Mouse (Mus musculus) neural tube, embryonic 12.5 days (tissue): ENCODE results near the gene Pparg. TPM values are rescaled to one million over a fixed set of nuclear protein-coding genes. Genes with fewer than 3 reads are reported as not detected.

Experiments used
- ATAC-seq: fragments of 200-750 bp; cut with Nextera tagmentation; 2 replicates; pipeline ENCODE4 v1.8.0; 2017; ENCODE audit warnings: low read depth, mild to moderate bottlenecking, moderate TSS enrichment, moderate library complexity; ENCODE audit not compliant: low FRiP score
- H3K27ac ChIP-seq: fragments of 300-500 bp; sonication (generic); 2 replicates; pipeline ENCODE4 v1.5.1; 2016
- H3K27me3 ChIP-seq: fragments of 300-500 bp; sonication (generic); replicated peaks from 2 replicates; pipeline ENCODE4 v1.6.1; 2016; ENCODE audit warnings: mild to moderate bottlenecking
- H3K36me3 ChIP-seq: fragments of 300-500 bp; sonication (generic); 2 replicates; pipeline ENCODE4 v1.6.1; 2016; ENCODE audit warnings: mild to moderate bottlenecking
- H3K4me1 ChIP-seq: fragments of 300-500 bp; sonication (generic); 2 replicates; pipeline ENCODE4 v1.6.1; 2016
- H3K4me2 ChIP-seq: fragments of 300-500 bp; sonication (generic); replicated peaks from 2 replicates; pipeline ENCODE4 v1.6.1; 2016; ENCODE audit warnings: mild to moderate bottlenecking
- H3K4me3 ChIP-seq: fragments of 300-500 bp; sonication (generic); 2 replicates; pipeline ENCODE4 v1.5.1; 2016
- H3K9ac ChIP-seq: fragments of 300-500 bp; sonication (generic); 2 replicates; pipeline ENCODE4 v1.6.1; 2016; ENCODE audit warnings: mild to moderate bottlenecking
- H3K9me3 ChIP-seq: fragments of 300-500 bp; sonication (generic); 2 replicates; pipeline ENCODE4 v1.6.1; 2016; ENCODE audit warnings: mild to moderate bottlenecking
- WGBS: fragments of 180-500 bp; shearing (Covaris S2); methylation state at CpG from one replicate; pipeline ENCODE4 v1.1.7; 2016; 5-methylcytosine and 5-hydroxymethylcytosine counted together
- polyA plus RNA-seq: library from polyadenylated mRNA; unstranded; fragments of >200 nt; fragmentation: Nextera tagmentation; extraction: Ambion mirVana; gene quantifications from 2 replicates; pipeline ENCODE4 v1.2.1, GENCODE M21; 2016

Gene Pparg
- 0.33 and 0.80 TPM in 2 replicates for polyA plus RNA-seq

DNA sequence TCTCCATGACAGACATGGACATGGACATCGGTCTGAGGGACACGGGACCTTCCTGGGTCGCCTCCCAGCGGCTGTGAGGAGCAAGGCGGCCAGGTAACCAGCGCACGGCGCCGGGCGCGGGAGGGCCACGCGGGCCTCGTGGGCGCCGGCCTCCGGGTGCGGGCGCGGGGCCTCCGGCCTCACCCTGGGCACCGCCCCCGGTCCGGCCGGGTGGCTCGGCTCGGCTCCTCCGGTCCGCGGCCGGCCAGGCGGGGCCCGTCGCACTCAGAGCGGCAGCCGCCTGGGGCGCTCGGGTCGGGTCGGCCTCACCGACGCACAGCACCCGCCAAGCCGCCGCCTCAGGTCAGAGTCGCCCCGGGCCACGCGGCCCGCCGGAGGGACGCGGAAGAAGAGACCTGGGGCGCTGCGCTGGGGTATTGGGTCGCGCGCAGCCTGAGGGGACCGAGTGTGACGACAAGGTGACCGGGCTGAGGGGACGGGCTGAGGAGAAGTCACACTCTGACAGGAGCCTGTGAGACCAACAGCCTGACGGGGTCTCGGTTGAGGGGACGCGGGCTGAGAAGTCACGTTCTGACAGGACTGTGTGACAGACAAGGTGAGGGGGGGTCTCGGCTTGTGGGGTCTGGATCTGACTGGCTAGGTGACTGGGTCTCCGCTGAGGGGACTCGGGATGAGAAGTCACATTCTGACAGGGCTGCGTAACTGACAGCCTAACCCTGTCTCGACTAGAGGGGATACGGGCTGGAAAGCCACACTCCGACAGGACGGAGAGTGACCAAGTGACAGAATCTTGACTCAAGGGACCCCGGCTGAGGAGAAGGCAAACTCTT lies at the start of gene Pparg:
Gene Pparg, plus strand, starts transcription at position 176 of the 830 bp plus-strand sequence.
- Histone ChIP-seq H3K9ac (peak within 1 kb of the TSS; percentile 56), H3K4me3 (peak within 1 kb of the TSS; percentile 60), H3K27me3 (peaks cover 28% of the 10 kb centered on the region), H3K27ac (no peak within 1 kb of the TSS), H3K4me1 (peaks cover 7% of the 10 kb centered on the region), H3K9me3 (0 out of 2 replicates have a peak, but pooled peaks cover 3% of the 10 kb centered on the region), H3K4me2 (peak within 1 kb of the TSS; percentile 99), H3K36me3 (no peaks in the 10 kb centered on the region)
- ATAC-seq: peak; percentile 77
- under 1% methylated on average over 76 of the region's 76 CpGs for WGBS

DNA sequence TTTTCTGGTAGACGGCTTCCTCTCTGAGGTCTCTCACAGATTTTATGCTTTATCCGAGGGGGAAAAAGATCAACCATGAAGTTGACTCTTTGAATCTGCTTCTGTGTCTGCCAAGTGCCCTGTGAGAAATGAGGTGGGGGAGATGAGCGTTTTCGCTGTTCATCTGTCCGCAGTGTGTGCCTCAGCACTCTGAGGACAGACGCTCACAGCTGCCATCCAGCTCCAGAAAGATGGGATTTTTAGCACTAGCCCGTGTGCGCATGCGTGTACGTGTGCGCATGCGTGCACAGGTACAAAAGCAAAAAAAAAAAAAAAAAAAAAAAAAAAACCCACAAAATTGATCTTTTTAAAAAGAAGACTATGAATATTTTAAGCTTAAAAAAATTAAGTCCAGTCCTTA lies 48.0 kb upstream of the Pparg start:
- 70% methylated on average over 12 of the region's 12 CpGs for WGBS
- H3K27ac ChIP-seq: no peak overlapping the region
- H3K36me3 ChIP-seq: no peaks in the 10 kb centered on the region
- no peak for ATAC-seq
- no peak overlapping the region for H3K9ac ChIP-seq
- H3K4me3 ChIP-seq: no peak overlapping the region
- no peaks in the 10 kb centered on the region for H3K4me1 ChIP-seq
- H3K27me3 ChIP-seq: no peaks in the 10 kb centered on the region
- H3K4me2 ChIP-seq: no peak overlapping the region
- no peaks in the 10 kb centered on the region for H3K9me3 ChIP-seq

DNA sequence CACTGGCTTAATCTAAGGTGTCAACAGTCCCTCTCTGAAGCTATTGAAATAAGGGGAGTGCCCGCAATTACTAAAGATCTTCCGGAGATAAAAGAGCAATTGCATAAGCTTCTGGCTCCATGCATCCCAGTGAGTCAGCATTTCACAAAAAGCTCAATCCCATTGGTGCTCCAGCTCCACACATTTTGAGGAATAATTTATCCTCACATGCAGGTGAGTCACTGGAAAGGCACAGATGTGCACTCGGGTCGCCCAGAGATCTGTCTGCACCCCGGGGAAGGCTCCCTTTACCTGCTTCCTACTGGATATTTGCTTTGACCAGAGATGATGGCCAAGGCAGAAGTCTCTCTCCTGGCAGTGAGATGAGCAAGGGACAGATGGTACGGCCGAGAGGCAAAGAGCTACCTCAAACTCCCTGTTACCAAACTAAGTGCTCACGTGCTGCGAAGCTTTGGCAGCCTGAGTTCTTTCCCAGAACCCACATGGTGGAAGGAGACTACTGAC lies 47.5 kb upstream of the Pparg start:
- no peak for ATAC-seq
- no peaks in the 10 kb centered on the region for H3K4me1 ChIP-seq
- H3K27ac ChIP-seq: no peak overlapping the region
- no peak overlapping the region for H3K4me3 ChIP-seq
- H3K27me3 ChIP-seq: no peaks in the 10 kb centered on the region
- H3K4me2 ChIP-seq: no peak overlapping the region
- H3K9ac ChIP-seq: no peak overlapping the region
- WGBS: 75% methylated on average over 9 of the region's 9 CpGs
- no peaks in the 10 kb centered on the region for H3K36me3 ChIP-seq
- H3K9me3 ChIP-seq: no peaks in the 10 kb centered on the region

DNA sequence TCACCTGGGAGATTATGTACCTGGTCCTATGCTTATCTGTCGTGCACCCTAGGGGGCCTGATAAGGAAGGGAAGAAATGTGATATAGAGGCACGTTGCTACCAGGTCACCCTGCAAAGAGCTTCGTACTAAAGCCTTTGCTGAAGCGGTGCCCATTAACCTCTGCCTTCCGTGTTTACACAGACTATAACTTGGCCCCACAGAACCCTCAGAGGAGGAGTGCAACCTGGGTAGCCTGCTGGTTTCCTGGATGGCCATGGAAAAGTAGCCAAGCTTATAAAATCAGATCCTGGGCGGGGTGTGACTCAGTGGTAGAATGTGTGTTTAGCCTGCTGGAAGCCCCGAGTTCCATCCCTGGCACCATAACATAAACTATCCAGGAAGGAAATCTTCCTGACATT lies 46.8 kb upstream of the Pparg start:
- ATAC-seq: no peak
- 79% methylated on average over 7 of the region's 7 CpGs for WGBS
- no peaks in the 10 kb centered on the region for H3K4me1 ChIP-seq
- H3K36me3 ChIP-seq: no peaks in the 10 kb centered on the region
- no peak overlapping the region for H3K4me2 ChIP-seq
- no peaks in the 10 kb centered on the region for H3K27me3 ChIP-seq
- H3K27ac ChIP-seq: no peak overlapping the region
- H3K9ac ChIP-seq: no peak overlapping the region
- no peaks in the 10 kb centered on the region for H3K9me3 ChIP-seq
- H3K4me3 ChIP-seq: no peak overlapping the region

DNA sequence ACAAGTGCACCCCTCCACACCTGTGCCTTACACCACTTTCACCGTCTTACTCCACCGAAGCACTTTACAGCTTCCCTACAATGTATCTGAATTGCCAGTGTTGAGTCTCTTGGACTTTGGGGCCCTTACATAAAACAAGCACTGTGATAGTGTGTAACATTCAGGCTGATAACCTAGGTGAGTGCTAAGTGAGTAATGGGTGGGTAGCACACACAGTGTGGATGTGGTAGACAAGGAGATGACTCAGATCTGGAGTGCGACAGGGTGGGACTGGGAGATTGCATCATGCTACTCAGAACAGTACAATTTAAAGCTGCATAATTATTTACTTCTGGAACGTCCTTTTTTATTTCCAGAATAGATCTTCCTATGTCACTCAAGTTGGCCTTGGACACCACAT lies 45.0 kb upstream of the Pparg start:
- Histone ChIP-seq H3K27me3 (no peaks in the 10 kb centered on the region), H3K9me3 (no peaks in the 10 kb centered on the region), H3K27ac (no peak overlapping the region), H3K4me2 (no peak overlapping the region), H3K36me3 (no peaks in the 10 kb centered on the region), H3K4me1 (no peaks in the 10 kb centered on the region), H3K4me3 (no peak overlapping the region), H3K9ac (no peak overlapping the region)
- 84% methylated on average over 4 of the region's 4 CpGs for WGBS
- no peak for ATAC-seq

DNA sequence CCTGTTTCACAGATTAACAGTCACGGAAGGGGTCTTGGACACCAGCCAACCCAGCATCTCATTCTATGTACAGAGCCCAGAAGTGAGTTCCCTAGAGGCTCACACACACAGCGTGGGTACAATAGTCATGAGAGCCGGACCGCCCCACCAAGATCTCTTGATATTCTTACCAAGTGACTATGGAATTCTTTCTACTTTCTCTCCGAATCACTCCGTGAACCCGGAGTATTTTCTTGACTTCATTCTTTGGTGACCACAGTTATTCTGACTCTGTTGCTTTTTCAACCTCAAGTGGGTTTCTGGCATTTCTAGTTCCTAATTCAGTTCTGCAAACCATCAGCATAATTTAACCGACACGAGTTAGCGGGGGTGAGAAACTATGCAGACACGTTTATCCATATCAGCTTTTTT lies 43.9 kb upstream of the Pparg start:
- no peak overlapping the region for H3K9ac ChIP-seq
- H3K27me3 ChIP-seq: no peaks in the 10 kb centered on the region
- no peak for ATAC-seq
- H3K4me3 ChIP-seq: no peak overlapping the region
- H3K9me3 ChIP-seq: no peaks in the 10 kb centered on the region
- H3K36me3 ChIP-seq: no peaks in the 10 kb centered on the region
- WGBS: 85% methylated on average over 11 of the region's 11 CpGs
- H3K4me1 ChIP-seq: no peaks in the 10 kb centered on the region; the same call in 1 of the 2 replicates
- H3K27ac ChIP-seq: no peak overlapping the region
- H3K4me2 ChIP-seq: no peak overlapping the region

DNA sequence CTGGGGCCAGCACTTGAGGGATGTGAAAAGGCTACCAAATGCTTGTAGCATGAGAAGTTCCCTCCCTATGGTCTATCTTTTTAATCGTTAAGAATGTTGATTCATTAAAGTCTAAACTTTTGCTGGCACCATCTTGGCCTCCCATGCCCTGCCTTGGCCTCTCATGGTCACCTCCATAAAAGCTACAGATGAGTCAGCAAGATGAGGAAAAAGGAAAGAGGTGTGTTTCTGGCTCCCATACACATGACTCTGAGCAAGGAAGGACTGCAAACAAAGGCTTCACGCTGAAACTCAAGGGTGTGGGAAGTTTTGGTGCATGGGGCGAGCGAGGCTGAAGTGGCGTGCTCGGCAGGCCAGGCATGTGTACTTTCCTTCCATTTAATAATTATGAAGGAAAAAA lies 41.9 kb upstream of the Pparg start:
- WGBS: 90% methylated on average over 6 of the region's 6 CpGs
- H3K4me2 ChIP-seq: no peak overlapping the region
- no peaks in the 10 kb centered on the region for H3K36me3 ChIP-seq
- H3K9me3 ChIP-seq: no peaks in the 10 kb centered on the region
- no peak overlapping the region for H3K9ac ChIP-seq
- ATAC-seq: no peak
- H3K27ac ChIP-seq: no peak overlapping the region
- no peaks in the 10 kb centered on the region; the same call in 1 of the 2 replicates for H3K4me1 ChIP-seq
- H3K27me3 ChIP-seq: no peaks in the 10 kb centered on the region
- H3K4me3 ChIP-seq: no peak overlapping the region

DNA sequence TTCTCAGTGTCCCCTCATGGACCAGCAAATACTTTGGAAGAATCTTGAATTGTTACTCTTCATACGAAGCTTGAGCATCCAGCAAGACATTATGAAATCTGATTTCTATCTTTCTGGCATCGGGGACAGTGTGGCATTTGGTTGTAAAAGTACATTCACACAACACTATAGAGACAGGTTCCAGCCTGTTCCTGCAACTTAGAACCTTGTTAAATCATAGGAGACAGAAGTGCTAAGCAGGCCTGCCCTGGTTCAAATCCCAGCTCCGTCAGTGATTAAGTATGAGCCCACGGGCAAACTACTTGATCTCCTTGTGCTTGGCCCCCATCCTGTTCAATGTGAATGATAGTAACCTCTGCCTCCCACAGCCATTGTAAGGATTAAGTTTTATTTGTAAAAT lies 41.1 kb upstream of the Pparg start:
- no peaks in the 10 kb centered on the region for H3K27me3 ChIP-seq
- no peaks in the 10 kb centered on the region for H3K9me3 ChIP-seq
- ATAC-seq: no peak
- no peak overlapping the region for H3K4me3 ChIP-seq
- H3K9ac ChIP-seq: no peak overlapping the region
- no peaks in the 10 kb centered on the region for H3K36me3 ChIP-seq
- no peak overlapping the region for H3K27ac ChIP-seq
- H3K4me1 ChIP-seq: no peaks in the 10 kb centered on the region; the same call in 1 of the 2 replicates
- no peak overlapping the region for H3K4me2 ChIP-seq
- WGBS: 95% methylated on average over 4 of the region's 4 CpGs

DNA sequence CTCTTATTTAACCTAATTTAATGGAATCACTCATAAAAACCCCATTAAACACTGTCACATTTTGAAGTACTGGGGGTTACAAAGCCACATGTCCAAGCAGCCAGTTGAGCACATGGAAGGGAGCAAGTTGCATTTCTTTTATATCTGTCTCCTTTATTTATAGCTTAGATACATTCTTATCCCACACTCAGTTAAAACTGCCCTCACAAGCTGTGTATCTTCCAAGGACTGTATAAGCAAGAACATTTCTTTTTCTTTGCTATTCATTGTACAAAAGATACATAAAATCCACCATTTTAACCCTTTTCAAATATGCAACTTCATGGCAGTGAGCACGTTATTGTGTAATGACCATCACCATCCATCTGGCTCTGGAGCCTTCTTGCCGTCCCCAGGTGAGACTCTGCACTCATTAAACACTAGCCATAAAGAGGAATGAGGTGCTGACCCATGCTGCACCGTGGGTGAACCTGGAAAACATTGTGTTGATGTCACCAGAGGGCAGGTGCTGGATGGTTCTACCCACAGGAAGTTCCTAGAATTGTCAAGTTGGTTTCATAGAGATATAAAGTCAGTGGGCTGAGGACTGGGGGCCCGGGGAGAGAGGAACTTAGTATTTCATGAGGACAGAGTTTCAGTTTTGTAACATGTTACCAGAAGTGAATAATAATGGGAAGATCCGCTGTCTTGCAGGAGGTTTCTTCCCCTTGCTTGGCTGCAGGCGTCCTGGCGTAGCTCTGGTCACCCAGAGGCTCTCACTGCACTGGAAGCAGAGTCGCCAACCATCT lies 39.6 kb upstream of the Pparg start:
- no peak overlapping the region for H3K4me3 ChIP-seq
- ATAC-seq: no peak
- no peak overlapping the region for H3K4me2 ChIP-seq
- no peaks in the 10 kb centered on the region for H3K27me3 ChIP-seq
- no peaks in the 10 kb centered on the region; the same call in 1 of the 2 replicates for H3K4me1 ChIP-seq
- no peaks in the 10 kb centered on the region for H3K9me3 ChIP-seq
- H3K27ac ChIP-seq: no peak overlapping the region
- no peaks in the 10 kb centered on the region for H3K36me3 ChIP-seq
- 79% methylated on average over 8 of the region's 8 CpGs for WGBS
- H3K9ac ChIP-seq: no peak overlapping the region

DNA sequence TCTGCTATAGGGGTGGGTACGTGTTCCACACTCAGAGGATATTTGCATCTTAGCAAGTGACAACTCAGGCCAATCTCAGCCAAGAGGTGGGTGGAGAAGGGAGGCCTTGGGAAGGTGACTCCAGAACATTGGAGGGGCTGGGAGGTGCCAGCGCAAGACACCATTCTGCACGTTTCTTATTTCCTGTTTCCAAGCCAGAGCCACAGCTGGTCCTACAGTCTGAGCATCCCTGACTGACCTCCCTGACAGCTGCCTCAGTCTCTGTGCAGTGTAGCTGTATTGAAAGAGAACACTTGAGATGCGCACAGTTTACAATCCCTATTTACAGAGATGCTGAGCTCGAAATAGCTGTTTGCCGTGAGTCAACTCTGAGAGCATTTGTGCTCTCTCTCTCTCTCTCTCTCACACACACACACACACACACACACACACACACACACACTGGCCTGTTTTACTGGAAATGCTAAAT lies 38.8 kb upstream of the Pparg start:
- Histone ChIP-seq H3K27me3 (no peaks in the 10 kb centered on the region), H3K4me1 (no peaks in the 10 kb centered on the region; the same call in 1 of the 2 replicates), H3K4me2 (no peak overlapping the region), H3K4me3 (no peak overlapping the region), H3K36me3 (no peaks in the 10 kb centered on the region), H3K27ac (no peak overlapping the region), H3K9ac (no peak overlapping the region), H3K9me3 (no peaks in the 10 kb centered on the region)
- WGBS: 60% methylated on average over 6 of the region's 6 CpGs
- ATAC-seq: no peak

DNA sequence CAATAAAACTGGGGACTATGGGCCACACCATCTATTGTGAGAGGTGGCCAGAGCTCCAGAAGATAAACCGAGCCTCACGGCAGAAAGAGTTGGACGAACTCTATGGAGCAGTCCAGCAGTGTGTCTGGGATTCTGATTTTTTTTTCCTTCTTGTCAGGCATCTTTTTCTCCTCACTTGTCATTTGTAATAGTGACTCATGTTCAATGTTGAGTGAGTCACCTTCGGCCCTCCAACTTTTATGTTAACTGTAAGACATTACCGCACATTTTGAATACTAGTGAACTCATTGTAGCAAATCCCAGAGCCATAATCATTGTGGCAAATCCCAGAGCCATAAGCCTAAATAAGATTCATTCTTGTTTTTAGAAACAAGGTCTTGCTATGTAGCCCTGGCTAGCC lies 37.8 kb upstream of the Pparg start:
- no peaks in the 10 kb centered on the region; the same call in 1 of the 2 replicates for H3K4me1 ChIP-seq
- no peaks in the 10 kb centered on the region for H3K27me3 ChIP-seq
- H3K36me3 ChIP-seq: no peaks in the 10 kb centered on the region
- ATAC-seq: no peak
- 85% methylated on average over 5 of the region's 5 CpGs for WGBS
- no peak overlapping the region for H3K4me3 ChIP-seq
- H3K27ac ChIP-seq: no peak overlapping the region
- no peaks in the 10 kb centered on the region for H3K9me3 ChIP-seq
- H3K4me2 ChIP-seq: no peak overlapping the region
- H3K9ac ChIP-seq: no peak overlapping the region

DNA sequence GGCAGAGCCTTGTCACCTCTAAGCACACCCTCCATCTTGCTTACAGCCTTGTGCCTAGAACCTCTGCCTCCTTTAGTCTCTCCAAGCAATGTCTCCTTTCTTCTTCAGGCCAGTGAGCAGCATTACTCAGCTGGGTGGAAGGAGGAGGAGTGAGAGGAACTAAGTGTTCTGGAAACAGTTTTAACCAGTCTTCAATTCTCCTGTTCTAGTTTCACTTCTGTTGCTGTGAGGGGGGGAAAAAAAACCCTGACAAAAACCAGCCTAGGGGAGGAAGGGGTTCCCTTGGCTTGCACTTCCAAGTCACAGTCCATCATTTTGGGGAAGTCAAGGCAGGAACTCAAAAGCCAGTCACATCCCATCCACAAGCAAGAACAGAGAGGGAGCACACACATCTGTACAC lies 29.8 kb upstream of the Pparg start:
- Histone ChIP-seq H3K9me3 (no peaks in the 10 kb centered on the region), H3K4me2 (no peak overlapping the region), H3K4me3 (no peak overlapping the region), H3K27me3 (no peaks in the 10 kb centered on the region), H3K27ac (no peak overlapping the region), H3K4me1 (no peaks in the 10 kb centered on the region), H3K36me3 (no peaks in the 10 kb centered on the region), H3K9ac (no peak overlapping the region)
- ATAC-seq: no peak
